Mouse (Mus musculus): ENCODE measurements around the gene Mrps23.

The Mrps23 gene

DNA sequence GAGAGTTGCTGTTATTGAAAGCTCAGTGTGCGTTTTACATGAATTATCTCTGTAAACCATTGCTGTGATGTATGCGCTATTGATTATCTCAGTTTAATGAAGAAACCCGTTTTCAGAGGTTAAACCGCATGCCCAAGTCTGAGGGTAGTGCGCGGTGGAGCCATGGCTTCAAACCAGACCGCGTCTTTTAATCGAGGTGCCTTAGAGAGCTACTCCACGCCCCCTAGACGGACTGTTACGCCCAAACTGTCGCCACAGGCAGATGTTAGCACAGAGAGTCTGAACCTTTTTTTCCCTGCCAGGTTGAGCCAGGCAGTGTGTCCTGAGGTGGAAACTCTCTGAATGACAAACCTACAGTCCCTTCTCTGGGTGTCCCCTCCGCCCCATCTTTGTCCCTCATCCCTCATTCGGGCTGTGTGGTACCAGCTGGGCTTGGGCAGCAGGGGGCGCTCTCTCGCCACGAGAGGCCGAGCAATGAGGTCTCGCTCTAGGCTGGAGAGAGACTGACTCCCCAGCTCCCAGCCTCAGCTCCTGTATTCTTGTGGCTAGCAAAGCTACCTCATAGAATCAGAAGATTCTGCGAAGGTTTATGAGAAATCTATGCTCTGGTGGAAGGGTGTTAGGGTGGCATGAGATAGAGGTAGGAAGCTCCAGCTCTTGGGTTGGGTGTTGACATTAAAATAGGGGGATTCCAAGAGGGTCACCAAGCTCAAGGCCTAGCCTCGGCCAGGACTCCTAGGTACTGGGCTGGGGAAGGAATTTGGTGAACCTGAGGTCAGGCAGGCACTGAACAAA, 48.0 kb downstream of the Mrps23 start:
- DNase-seq = peak; percentile 96

DNA sequence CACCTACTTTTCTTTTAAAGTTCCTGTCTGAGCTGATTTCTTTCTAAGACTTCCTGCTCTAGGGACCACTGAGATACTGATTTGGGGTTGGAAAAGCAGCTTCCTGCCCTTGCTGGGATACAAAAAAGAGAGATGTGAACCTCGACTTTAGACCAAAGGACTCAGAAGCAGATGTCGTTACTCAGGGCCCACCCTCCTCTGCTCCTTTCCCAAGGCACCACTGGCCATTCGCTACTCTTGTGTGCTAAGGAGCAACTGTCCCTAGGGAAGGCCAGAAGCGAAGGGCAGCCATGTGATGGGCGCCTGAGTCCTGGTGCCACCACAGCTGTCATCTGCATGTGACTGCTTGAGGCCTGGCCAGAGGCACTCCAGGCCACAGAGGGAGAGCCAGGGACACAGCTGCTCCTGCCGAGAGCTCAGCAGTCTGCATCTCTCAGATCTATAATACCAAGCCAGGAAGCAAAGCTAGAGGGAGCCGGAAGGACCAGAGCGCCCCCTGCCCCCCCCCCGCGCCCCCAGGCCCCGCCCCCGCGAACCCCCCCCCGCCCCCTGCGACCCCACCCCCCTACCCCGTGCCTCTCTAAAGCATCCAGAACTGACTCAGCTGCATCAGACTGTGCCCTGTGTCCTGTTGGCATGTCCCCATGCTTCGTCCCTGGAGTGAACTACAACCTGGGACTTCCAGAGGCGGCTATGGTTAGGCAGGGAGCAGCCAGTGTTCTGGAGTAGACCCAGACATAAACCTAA, 48.8 kb downstream of the Mrps23 start:
- peak; percentile 97 for DNase-seq

DNA sequence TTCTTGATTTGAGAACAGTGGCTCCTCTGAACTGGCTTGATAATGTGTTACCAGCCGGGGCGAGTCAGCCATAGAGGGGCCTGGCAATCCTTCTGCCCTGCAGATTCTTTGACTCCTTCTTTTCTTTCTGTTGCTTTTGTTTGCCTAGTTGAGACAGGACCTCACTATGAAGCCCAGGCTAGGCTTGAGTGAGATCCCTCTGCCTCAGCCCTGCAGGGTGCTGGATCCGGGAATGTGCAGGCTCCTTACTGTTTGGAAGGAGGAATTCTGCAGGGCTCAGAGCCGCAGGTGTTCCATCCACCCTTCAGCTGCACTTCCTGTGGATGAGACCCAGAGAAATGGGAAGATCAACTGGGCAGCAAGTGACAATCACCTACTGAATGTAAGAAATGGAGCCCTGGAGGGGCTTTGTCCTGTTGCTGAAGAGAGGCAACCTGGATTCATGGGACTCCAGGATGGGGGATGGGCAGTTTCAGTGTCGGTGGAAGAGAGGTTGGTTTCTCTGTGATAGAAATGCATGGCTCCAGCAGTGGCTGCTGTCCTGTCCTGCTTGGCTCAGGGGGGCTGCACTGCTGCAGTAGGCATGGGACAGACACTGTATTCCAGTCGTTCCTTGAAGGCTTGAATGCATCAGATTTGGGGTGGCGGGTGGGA, 49.5 kb downstream of the Mrps23 start:
- no peak for DNase-seq

DNA sequence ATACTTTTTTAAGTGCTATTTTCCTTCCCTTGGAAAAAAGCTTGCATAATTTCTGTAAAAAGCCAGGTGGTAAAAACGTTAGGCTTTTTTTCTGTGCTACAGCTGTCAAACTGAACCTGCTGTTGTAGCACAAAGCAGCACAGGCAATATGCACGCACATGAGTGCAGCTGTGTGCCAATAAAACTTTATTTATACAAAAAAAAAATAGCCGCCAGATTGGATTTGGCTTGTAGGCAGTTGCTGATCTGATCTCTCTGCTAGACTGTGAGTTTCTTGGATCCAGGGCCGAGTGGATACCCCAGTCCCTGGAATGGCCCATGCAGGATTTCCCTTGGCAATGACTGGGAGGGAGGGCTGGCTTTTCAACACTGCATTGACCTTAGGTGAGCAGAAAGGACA, 53.5 kb downstream of the Mrps23 start:
- no peak for DNase-seq

DNA sequence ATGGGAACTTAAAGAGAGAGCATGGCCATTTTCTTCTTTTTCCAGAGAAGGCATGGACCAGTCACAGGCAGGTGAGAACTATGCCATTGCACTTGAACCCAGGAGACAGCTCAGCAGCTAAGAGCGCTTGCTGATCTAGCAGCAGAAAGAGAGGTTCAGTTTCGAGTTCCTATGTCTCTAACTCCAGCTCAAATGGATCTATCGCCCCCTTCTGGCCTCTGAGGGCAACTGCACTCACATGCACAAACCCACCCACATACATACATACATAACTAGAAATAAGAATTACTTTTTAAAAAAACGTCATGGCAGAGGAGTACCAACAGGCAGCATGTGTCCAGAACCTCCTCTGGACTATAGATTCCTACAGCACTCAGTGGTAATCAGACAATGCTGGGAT, 54.0 kb downstream of the Mrps23 start:
- peak; percentile 68 for DNase-seq

DNA sequence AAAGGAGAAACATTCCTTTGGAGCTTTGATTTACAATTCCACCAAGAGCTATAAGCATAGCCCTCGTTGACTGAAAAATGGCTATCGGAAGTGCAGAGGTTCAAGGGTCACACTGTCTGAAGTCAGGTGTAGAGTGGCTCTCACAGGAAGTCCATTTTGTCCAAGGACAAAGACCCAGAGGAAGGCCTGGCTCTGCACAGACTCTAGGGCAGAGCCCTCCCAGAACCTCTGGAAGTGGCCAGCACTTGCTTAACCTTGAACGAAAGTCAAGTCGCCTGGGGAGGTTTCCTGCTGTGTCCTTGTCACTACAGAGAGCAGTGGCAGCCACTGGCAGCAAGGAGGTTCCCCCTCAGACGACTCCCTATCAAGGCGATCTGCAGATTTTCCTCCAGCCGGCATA, 56.3 kb downstream of the Mrps23 start:
- peak; percentile 86 for DNase-seq
